Mouse (Mus musculus): ENCODE results near the gene Fance.

Gene Fance

GRCm38 (mm10) chr17:28313212-28313879 is at the start of gene Fance:
TSS of gene Fance (plus strand) at chr17:28313519.
- DNase-seq (ENCODE audit: low spot score) = peak; percentile 98

DNA sequence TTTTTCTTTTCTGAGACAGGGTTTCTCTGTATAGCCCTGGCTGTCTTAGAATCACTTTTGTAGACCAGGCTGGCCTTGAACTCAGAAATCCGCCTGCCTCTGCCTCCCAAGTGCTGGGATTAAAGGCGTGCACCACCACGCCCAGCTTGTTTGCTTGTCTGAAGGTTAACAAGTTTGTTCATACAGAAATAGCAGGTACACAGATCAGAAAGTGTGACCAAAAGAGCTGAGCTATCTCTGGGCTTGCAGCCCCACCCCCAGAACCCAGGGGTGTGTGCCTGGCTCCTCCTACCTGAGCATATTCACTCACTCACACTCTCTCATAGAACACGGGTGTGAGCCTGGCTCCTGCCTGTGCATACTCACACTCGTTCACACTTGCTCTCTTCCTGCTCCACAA is 46.1 kb upstream of the Fance start:
- DNase-seq (ENCODE audit: low spot score) = no peak

DNA sequence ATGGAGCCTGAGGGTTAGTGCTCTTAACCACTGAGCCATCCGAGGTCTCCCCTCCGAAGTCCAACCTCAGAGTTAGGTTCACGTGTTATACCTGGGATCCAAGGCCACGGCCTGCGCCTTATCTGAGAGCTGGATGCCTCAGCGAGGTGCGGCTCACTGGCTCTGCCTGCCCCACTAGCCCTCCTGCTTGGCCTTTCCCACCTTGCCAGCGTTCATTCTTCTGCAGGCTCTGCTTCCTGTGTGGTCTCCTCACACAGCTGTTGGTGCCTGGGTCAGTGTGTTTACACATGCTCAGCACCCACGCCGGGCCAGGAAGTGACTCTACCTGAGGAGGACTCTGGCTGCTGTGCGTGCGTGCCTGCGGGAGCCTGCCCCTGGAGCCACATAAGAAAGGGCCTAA is 43.2 kb upstream of the Fance start:
- no peak for DNase-seq (ENCODE audit: low spot score)

GRCm38 (mm10) chr17:28271537-28272266 is 41.6 kb upstream of the Fance start:
- no peak for DNase-seq (ENCODE audit: low spot score)

GRCm38 (mm10) chr17:28272281-28272680 is 41.0 kb upstream of the Fance start:
- DNase-seq (ENCODE audit: low spot score) = no peak

DNA sequence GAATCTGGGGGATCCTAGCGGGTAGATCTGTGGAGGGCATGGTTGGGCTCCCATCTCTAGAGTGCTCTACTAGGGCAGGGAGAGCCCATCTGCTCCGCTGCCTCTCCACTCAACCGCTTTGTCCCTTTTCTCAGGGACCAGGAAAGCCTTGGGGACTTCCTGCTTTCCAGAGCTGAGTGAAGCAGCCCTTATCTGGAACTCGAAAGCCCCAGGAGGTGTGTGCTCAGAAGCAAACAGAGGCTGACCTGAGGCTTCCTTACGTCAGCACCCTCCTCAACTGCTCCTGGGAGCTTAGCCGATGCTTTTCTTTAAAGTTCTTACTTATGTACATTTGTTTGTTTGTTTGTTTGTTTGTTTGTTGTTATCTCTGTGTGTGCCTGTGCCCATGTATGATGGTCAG is 40.5 kb upstream of the Fance start:
- DNase-seq (ENCODE audit: low spot score) = no peak

GRCm38 (mm10) chr17:28274739-28275138 is 38.6 kb upstream of the Fance start:
- no peak for DNase-seq (ENCODE audit: low spot score)

DNA sequence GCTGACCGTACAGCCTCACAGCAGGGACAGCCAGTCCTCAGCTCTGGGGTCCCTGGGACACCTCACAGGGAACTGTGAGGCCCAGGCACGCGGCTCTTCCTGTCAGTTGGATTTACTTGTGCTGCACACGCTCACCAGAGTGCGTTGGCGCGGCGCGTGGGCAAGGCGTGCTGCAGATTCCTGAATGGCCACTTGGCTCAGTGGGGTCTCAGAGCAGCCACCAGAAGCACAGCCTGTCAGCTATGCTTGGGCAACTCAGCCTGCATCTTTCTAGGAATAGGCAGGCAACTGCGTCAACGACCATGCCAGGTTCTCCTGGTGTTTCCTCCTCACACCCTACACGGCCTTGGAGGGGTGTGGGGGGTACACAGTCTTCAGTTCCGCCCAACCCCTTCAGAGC is 36.1 kb upstream of the Fance start:
- no peak for DNase-seq (ENCODE audit: low spot score)

DNA sequence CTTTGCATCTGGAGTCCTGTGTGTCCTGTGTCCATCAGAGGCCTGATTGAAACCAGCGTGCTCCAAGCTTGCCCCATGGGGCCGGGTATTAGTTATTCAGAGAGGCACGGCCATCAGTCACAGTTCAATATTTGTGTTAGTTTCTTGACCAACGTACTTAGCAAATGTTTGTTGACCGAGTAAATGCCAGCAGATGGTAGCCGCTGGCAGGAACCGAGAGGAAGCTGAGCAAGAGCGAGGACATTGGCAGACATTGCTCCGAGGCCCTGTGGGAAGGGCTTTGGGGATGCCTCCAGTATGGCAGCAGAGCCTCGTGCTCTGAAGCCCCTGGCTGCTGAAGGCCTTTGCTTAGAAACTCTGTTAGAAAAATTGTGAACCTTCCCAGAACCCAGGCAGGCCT is 35.6 kb upstream of the Fance start:
- no peak for DNase-seq (ENCODE audit: low spot score)

DNA sequence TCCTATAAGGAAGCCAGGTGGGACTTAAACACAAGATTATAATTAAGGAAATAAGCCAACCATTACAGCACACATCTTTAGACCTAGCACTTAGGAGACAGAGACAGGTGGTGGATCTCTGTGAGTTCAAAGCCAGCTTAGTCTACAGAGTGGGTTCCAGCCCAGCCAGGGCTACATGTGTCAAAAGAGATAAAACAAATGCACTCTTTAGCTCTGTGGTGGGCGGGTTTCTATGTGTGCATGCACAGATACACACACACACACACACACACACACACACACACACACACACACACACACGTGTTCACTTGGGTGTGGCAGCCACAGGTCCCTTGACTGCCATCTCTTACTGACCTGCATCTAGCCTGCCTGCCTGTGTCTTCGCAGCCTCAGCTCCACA is 35.2 kb upstream of the Fance start:
- no peak for DNase-seq (ENCODE audit: low spot score)

DNA sequence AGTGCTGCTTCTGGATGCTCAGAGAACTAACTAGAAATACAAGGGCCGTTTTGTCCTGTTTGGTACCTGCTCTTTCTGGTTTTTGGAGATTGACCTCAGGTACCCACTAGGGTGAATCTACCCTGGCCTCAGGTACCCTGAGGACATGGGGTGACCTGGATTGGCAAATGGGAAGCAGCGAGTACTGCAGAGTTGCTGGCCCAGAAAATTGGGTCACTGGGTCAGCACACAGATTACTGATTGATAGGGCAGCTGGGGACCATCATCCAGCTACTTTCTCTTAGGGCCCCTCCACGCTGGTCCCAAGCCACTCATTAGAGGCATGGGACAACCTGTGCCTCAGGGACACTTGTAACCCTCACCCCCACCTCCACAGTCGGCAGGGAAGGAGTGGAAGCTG is 34.1 kb upstream of the Fance start:
- no peak for DNase-seq (ENCODE audit: low spot score)

DNA sequence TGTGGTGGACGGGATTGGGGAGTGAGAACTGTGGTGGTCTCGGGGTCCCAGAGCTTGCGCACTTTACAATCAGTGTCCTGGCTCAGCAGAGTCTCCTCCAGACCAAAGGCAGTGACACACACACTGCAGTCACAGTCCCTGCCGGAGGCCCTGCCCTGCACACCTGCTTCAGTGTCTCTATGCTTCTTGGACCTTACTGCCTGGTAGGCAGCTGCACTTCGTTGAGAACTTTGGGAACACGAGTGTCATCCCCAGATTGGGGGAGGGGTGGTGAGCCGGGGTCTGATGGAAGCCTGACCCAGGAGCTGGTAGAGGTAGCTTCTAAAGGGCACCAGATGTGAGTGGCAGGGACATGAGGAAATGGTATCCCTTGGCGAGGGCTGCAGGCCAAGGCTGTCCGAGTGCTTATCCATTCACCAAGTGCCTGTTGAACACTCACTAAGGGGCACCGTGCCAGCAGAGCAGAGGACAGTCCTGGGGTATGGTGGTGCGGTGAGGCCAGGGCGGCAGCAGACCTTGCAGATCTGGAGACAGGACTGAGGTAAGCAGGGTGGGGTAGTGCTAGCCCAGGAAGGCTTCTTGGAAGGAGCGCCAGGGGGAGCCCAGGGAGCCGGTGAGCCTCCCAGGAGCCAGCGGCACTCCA is 33.4 kb upstream of the Fance start:
- DNase-seq (ENCODE audit: low spot score) = no peak

DNA sequence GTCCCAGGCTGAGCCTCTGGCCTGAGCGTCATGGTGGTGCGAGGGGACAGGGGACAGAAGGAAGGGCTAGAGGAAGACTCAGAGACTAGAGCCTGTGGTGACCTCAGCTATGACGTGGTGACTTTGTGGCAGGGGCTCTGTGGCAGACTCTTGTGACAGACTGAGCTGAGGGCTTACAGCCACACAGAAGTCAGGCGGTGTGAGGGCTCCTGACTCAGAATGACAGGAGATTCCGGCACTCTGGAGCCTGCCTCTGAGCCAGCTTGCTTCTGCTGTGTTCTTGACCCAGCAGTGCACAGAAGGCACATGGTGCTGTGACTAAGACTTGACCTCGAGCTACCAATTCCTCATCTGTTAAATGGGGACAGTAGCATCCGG is 32.9 kb upstream of the Fance start:
- DNase-seq (ENCODE audit: low spot score) = no peak

- no peak for DNase-seq (ENCODE audit: low spot score)
Measured at GRCm38 (mm10) chr17:28280831-28281377, 32.4 kb upstream of the Fance start.

GRCm38 (mm10) chr17:28281866-28282441 is 31.4 kb upstream of the Fance start:
- no peak for DNase-seq (ENCODE audit: low spot score)

- DNase-seq (ENCODE audit: low spot score) = no peak
Measured at GRCm38 (mm10) chr17:28283199-28283598, 30.1 kb upstream of the Fance start.

- DNase-seq (ENCODE audit: low spot score) = no peak
Measured at GRCm38 (mm10) chr17:28286133-28286532, 27.2 kb upstream of the Fance start.

GRCm38 (mm10) chr17:28286964-28287363 is 26.4 kb upstream of the Fance start:
- no peak for DNase-seq (ENCODE audit: low spot score)

GRCm38 (mm10) chr17:28287578-28287977 is 25.7 kb upstream of the Fance start:
- no peak for DNase-seq (ENCODE audit: low spot score)

GRCm38 (mm10) chr17:28287980-28288379 is 25.3 kb upstream of the Fance start:
- DNase-seq (ENCODE audit: low spot score) = peak; percentile 45

- no peak for DNase-seq (ENCODE audit: low spot score)
Measured at GRCm38 (mm10) chr17:28290262-28290661, 23.1 kb upstream of the Fance start.

DNA sequence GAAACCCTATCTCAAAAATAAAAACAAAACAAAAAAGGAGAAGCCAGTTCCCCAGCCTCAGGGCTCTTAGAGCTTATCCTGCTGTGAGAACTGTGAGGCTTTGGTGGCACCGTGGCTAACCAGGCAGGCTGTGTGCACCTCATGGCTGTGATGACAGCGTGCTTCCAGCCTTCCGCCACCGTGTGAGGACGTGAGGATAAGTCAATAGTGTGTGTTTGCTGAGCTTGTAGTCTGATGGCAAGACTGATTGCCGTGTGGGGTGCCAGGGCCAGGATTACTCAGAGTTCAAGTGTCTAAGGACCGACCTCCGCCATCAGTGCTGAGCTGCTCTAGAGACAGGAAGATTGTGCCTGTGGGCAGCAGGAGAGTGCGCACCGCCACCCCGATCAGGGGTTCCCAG is 22.6 kb upstream of the Fance start:
- no peak for DNase-seq (ENCODE audit: low spot score)

DNA sequence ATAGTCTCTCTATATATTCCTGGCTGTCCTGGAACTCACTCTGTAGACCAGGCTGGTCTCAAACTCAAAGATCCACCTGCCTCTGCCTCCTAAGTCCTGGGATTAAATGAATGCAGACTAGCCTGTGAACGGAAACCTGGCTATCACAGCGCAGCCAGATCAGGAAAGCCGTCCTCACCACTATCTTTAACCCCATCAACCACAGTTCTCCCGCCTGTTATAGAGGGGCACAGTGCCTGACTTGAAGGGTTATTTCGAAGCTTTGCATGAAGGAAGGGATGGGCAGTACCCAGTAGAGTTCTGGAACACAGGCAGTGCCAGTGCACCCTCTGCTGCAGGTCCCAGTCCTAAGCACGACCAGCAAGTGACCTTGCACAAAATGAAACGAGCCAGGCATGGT is 22.0 kb upstream of the Fance start:
- DNase-seq (ENCODE audit: low spot score) = no peak
